Mouse (Mus musculus) cerebellum, adult 9-10 months (tissue): Measurements from ENCODE around the gene Tfap4.

ENCODE experiments used
- DNase-seq: peaks from one replicate; pipeline ENCODE4 v3.0.0; 2022

The Tfap4 gene

GRCm38 (mm10) chr16:4559715-4560144, at the start of gene Tfap4:
Tfap4 (minus strand) TSS chr16:4559854.
- DNase-seq, result peak; percentile 90

DNA sequence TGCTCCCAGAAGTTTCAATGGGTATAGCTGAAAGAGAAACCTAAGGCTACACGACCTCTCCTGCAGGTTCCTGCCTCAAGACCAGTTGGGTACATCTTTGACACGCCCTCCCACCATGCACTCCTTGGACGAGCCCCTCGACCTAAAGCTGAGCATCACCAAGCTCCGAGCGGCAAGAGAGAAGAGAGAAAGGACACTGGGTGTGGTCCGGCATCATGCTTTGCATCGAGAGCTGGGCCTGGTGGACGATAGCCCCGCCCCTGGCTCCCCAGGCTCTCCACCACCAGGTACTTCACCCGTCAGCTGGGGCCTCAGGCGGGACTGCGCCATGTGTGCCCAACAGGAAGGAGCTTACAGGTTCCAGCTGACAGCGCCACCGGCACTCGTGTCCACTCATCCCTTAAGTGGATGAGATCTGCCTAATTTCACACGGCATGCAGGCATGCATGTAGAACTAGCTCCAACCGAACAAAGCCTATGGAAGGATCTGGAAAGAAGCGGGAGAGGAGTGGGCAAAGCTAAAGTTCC, 48.9 kb upstream of the Tfap4 start:
- no peak for DNase-seq

DNA sequence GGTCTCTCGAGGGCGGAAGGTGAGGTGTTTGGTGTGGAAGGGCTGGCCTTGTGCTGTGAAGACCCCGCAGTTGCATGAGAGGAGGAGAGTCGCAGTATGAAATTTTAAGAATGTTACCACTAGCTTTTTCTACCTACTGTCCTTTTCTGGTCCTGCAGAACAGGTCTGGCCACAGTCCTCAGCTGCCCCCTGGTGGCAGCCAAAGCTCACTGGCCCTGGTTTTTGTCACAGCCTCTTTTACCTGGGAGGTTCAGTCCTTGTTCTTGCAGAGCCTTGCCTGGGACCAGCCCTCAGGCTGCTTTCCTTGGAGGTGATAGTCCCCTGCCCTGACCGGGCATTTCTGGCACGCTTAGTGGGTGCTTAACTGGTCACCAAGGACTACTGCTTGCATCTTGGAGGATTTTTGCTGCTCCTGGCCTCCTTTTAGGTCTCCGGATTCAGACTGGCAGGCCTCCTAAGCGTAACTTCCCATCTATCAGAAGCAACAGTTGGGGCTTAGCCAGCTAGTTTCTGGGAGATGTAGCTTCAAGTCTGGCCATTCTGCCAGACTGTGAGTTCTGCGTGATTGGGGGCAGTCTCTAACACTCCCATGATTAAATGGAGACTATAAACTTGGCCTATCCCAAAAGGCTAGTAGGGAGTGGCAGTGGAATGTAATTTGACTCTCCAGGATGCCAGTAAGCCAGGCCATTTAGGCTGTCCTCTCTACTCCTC, 48.3 kb upstream of the Tfap4 start:
- DNase-seq, result peak; percentile 91

GRCm38 (mm10) chr16:4606431-4607084, 46.9 kb upstream of the Tfap4 start:
- DNase-seq, result no peak

DNA sequence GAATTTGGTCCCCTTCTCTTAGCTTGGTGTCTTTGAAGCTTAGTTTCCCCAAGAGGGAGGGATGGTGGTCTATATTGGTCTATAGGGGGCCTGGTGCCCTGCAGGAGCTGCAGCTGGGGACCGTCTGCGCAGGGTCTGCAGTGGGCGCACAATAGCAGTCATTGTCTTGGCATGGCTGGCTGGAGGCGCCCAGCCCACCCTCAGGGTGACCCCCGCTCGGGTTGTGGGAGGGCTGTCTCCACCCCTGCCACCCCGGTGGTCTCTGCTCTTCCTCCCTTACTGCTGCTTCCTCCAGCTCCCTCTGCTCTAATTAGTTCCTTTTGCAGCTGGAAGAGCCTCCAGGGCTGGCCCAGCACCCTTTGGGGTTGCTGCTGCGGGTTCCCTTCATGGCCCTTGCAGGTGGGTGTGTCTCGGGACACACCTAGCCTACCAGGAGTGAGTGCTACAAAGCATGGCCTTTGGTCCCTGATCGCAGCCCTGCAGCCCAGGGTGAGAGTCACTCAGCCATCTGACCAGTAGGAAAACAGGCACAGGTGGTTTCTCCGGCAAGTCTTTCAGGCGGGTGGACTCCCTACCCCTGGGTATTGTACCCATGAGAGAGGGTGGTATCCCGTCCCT, 46.0 kb upstream of the Tfap4 start:
- DNase-seq, result no peak

DNA sequence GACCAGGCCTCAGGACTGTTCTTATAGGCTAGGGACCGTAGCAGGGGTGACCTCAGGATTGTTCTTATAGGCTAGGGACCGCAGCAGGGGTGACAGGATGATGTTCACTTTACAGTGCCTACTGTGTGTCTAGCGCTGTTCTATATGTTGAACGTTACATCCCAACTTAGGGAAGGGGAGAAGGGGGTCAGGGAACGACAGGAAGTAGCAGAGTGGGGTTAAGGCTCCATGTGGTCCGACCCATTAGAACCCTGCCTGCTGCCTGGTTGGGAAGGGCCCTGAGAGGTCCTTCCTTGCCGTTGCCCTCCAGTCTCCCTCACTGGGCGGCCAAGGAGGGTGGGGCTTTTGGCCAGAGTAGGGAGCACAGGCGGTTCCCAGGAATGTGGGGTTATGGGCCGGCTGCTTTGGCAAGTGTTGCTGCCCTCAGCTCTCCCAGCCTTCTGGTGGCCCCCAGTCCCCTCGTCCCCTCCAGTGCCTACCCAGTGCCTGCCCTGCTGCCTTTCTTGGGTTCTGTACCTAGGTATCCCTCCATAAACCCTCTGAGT, 44.7 kb upstream of the Tfap4 start:
- DNase-seq, result no peak

DNA sequence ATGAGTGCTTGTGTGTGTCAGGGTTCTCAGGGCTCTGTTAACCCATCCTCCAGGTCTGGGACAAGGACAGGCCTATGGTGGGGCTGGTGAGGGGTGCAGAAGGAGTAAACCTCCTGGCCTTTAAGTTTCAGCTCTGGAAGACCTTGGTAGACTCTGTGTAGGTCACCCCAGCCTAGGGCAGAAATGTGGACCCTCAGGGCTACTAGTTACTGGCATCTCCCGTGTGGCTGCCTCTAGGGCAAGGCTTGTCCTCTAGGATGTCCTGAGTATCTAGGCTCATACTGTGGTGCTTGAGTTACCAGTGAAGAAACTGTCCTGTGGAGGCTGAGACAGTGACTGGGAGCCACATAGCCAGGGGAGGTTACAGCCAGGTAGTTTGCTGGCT, 43.8 kb upstream of the Tfap4 start:
- DNase-seq, result no peak

GRCm38 (mm10) chr16:4602766-4603452, 43.3 kb upstream of the Tfap4 start:
- no peak for DNase-seq

DNA sequence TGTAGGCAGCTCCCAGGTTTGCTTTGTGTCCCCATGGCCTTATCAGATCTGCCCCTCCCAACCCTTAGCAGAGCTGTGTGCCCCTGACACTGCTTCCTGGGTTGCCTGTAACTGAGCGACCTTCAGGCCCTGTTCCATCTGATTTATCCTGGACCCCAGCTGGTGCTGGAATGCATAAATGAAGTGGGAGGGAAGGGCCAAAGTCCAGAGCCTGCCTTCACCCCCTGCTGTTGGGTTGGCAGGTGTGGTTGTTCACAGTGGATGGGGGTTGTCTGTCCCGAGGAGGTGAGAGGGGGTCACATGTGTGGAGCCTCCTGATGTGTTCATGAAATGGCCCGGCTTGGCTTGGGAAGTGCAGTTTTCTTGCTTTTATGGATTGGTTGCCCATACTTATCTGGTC, 42.5 kb upstream of the Tfap4 start:
- DNase-seq, result no peak

DNA sequence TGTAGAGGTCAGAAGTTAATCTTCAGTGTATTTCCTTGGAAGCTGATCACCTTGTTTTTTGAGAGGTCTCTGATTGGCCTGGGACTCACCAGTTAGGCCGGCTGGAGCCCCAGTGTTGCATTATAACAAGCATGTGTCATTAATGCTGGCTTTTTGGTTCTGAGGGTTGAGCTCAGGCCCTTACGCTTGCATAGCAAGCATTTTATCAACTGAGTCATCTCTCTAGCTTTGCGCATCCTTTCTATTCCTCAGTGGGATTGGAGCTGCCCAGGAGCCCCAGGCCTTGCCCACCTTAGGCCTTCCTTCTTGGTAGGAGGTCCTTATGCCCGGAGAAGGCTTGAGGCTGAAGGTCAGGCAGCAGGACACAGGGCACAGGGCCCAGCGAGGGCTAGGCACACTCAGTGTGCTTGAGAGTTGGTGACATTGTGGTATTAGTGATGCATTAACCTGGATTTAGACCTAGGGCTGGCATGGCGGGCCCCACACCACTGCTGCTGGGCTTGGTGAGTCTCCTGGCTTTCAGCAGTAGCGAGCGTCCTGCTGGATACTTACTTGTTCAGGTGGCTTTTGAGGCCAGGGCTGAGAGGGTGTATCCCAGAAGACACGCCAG, 41.2 kb upstream of the Tfap4 start:
- no peak for DNase-seq

DNA sequence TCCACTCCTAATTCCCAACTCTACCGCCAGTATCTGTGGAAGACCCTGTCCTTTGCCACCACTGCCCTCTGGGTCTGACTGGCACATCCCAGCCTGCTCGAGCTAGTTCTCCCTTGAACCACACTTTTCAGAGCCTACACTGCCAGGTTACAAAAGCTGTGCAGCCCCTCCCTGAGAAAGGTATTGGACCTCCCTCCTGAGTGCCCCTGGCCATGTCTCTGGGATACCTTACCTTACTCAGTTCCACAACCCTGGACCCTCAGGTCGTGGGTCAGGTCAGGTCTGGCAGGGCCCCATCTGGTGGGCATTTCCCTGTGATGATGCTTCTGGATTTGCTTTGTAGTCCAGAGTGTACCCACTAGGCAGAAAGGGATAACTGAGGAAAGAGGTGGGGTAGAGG, 40.0 kb upstream of the Tfap4 start:
- no peak for DNase-seq

GRCm38 (mm10) chr16:4598891-4599543, 39.4 kb upstream of the Tfap4 start:
- no peak for DNase-seq

DNA sequence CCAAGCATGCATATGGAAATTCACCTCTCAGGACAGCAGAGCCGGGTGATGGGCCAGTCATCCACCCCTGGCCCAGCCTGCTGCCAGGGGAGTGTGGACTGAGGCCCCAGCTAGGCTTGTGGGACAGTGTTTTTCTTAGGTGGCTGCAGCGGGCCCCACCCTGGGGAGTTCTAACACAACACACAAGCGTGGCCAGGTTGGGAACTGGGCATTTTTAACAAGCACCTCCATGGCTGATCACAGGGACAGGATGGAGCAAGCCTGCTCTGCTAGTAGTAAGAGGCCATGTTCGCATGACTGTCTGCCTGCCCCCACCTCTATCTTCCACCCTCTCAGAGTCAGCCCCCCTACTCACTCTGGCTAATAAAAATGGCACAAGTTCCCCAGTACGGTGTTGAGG, 38.4 kb upstream of the Tfap4 start:
- DNase-seq, result no peak

DNA sequence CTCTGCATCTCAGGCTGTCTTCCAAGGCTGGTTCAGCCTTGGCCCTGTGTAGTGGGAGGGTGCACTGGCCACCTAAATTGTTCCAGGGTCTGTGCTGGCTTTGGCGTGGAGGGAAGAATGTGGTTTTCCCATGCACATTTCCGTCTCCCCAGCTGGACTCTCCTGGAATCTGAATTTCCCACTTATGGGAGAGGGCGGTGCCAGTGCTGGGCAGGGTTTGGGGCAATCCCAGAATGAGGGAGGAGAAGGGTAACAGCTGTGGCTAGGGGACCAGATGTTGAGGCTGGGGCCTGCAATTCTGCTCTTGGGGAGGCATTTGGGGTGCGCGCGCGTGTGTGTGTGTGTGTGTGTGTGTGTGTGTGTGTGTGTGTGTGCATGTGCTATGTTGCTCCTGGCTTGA, 37.6 kb upstream of the Tfap4 start:
- DNase-seq, result no peak

- no peak for DNase-seq
Observed at GRCm38 (mm10) chr16:4596836-4597235, 37.2 kb upstream of the Tfap4 start.

- DNase-seq, result no peak
Observed at GRCm38 (mm10) chr16:4596141-4596728, 36.6 kb upstream of the Tfap4 start.

DNA sequence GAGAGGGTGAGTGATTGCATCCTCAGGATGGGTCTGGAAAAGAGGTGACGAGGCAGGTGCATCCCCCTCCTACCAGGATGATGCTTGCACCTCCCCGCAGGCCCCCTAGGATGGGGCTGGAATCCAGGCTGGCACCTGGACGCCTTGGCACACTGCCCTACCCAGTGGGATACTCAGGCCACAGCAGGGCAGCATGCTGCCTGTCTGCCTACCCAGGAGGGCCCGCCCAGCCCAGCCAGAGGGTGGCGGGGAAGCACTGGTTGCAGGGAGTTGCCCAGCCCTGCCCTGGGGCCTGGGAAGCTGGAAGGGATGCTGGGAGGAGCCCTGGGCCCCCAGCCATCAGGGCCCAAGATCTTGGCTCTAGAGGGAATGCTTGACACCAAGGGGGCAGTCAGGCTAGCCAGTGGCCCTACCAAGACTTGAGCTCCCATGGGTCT, 35.9 kb upstream of the Tfap4 start:
- DNase-seq, result peak; percentile 72

GRCm38 (mm10) chr16:4594814-4595526, 35.3 kb upstream of the Tfap4 start:
- DNase-seq, result no peak

GRCm38 (mm10) chr16:4593971-4594813, 34.5 kb upstream of the Tfap4 start, which contains the start of gene Glis2:
Glis2 (plus strand) TSS chr16:4594713.
- peak; percentile 63 for DNase-seq
